Mouse (Mus musculus): Measurements from ENCODE around the gene Rrp1b. TPM values are rescaled to one million over a fixed set of nuclear protein-coding genes. Genes with fewer than 3 reads are reported as not detected.
"Not testable (repeated sequence)": the region's sequence is repeated elsewhere in the genome, so short reads cannot be mapped to it uniquely, and the experiment has no call there.

Rrp1b gene
- polyA plus RNA-seq, 2 experiments from 2014 or later, result 57.7 to 68.2 TPM

DNA sequence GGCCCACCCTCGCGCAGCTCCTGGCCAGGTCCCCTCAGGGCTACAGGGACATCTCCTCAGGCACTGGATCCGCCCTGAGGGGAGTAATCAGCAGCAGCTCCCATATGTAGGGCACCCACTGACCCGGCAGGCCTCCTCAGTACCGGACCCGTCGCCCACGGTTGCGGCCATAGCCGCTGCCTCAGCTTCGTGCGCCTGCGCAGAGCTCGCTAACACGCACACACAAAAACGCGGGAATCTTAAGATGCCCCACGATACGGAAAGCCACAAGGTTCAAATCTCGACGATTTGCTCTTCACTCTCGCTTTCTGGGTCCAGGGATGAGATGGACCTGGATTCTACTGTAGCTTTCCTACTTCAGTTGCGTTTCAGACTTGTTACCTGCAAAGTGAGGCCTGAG is 1.6 kb upstream of the Rrp1b start:
- no peak for ATAC-seq

DNA sequence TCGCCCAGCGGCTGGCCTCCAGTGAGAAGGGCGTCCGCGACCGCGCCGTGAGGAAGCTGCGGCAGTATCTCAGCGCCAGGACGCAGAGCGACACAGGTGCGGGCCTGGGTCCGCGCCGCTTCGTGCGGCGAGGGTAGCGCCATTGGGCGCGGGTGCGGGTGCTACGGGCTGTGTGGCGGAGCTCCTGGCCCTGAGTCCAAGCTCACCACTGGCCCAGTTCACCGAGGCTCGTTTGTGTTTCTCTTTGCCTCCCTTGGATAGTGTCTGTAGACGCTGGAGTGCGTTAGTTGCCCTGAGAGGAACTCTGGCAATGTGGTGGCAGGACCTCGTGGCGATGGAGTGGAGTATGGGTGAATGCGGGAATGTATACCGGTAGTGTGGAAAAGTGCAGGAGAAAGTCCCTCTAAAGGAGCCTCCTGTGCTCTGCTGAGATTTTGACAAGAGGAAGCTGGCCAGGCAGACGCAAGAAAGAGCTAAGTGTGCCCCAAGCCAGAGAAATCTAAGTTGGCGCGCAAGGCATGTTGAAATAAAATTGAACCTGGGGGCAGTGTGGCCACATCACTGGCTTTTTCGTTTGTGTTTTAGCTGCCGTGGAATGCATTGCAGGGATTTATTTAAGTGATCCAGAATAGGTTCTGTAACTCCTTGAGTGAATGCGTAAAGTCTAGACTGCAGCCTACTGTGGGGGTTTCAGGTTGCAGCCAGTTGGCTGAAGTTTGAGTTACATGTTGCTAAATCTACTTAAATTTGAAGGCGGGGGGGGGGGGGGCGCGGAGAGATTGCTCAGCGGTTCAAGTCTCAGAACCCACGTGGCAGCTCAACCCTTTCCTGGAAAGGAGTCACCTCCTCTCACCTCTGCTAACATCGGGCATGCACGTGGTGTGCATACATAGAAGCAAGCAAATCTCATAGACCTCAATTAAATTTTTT is 874 bp downstream of the Rrp1b start:
- peak; percentile 34 for ATAC-seq

DNA sequence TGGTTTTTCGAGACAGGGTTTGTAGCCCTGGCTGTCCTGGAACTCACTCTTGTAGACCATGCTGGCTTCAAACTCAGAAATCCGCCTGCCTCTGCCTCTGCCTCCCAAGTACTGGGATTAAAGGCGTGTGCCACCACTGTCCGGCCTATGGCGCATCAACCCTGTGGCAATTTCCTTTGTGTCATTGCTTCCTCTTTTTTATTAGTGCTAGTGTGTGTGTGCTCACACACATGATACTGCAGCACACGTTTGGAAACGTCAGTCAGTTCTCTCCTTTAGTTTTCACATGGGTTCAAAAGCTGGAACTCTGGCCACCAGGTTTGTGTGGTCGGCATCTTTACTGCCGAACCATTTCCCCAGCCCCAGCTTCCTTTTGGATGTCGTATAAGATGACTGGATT is 4.4 kb downstream of the Rrp1b start:
- no peak for ATAC-seq

DNA sequence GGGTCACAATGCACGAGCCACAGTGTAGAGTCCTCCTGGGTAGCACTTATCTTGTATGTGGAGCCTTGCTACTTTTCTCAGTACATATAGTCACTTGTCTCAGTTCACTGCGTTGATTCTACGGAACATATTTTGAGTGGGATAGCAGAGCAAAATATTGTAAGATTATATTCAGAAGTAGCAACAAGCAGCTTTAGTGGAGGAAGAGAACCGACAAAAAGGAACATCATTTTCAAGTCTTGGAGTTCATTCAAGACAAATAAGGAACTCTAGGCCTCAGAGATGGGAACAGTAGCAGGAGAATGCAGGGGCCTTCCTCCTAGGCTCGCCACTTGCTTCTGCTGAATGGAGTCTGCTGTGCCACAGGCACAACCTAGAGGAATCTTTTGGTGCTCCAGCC is 10.6 kb downstream of the Rrp1b start:
- ATAC-seq, result no peak

DNA sequence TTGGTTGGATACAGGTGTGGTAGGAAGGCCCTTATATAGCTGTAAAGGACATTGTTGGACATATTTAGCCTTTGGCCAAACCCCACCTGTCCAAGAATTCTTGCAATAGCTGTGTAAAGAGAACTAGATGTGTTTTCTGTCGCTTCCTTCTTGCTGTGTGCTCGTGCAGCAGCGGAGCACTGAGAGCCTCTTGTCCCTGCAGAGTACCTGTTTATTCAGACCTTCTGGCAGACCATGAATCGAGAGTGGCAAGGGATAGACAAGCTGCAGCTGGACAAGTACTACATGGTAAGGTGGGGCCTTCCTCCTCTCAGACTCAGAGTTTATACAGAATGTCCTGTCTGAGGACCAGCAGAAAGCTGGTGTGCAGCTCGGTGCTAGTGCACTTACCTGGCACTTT is 12.5 kb downstream of the Rrp1b start:
- no peak for ATAC-seq

DNA sequence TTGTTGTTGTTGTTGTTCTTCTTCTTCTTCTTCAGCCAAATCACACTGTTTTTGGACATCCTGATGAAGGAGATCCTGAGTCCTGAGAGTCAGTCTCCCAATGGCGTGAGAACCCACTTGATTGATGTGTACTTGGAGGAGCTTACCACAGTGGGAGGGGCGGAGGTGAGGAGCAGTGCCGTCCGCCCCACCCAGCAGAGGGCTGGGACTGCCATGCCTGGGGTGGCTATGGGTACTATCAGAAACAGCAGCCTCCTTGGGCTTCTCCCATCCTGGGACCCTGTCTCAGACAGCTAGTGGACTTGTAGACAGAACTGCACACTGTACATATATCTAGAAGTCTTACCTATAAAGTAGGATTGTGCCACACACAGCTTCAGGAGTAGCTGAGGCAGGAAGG is 14.0 kb downstream of the Rrp1b start:
- no peak for ATAC-seq

DNA sequence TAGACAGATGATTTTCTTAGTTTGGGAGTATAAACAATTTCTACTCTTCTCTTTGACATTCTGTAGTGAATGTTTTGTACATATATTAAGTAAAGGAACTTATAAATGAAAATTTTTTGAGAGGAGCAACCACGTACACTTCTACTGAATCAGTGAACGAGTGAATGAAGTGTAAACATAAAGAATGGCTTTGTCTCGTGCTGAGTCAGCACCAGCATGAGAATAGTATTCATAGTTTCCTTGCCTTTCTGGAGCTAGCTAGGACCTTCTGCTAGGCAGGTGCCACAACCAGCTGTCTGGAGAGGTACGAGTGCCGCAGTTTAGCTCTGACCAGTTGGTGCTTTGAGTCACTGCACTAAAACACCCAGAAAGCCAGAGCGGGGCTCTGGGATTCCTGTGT is 14.7 kb downstream of the Rrp1b start:
- ATAC-seq, result no peak

DNA sequence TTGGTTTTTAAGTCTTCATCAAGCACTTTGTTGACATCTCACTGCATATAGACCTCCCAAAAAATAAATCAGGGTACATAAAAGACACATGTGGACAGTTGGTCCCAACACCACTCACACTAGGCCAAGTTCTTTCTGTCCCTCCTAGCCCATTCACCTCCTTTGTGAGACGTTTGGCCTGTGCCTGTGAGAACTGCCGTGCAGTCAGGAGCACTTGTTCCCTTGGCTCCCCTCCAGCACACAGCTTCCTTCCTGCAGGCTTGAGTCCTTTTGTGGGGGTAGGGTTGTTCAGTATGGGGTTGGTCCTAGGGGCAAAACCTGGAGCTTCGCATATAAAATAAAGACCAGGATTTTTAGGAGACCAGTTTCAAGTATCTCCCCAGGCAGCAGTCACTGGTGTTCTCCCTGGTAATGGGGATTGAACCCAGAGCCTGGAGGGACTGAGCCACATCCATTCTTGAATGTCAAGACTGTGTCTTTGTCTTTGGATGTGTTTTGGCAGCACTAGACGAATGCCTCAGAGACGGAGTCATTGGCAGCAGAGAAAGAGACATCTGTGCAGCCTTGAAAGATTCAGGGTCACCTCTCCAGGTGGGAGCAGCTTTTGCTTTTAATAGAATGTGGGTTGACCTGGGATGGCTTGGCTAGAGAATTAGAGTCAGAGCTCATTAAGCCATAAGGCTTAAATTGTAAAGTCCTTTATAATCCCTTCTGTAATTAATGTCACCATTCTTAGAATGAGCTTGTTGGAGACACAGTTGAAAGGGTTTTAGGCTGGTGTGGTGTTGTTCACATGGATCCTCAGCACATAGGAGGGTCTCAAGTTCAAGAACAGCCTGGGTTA is 16.6 kb downstream of the Rrp1b start:
- no peak for ATAC-seq

DNA sequence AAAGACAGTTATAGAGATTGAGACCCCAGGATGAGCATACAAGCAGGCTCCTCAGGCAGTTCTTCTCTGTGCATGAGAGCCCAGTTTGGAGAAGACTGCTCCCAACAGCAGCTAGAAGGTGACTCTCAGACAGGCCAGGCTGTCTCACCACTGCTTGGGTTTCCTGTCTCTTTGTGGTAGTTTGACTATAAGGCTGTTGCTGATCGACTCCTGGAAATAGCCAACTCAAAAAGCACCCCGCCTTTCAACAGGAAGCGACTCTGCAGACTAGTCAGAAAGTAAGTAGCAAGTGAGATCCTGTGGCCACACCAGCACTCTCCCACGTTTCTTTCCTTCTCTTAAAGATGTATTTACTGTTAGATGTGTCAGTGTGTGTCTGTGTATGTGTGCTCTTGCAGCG is 17.8 kb downstream of the Rrp1b start:
- ATAC-seq, result peak; percentile 97

DNA sequence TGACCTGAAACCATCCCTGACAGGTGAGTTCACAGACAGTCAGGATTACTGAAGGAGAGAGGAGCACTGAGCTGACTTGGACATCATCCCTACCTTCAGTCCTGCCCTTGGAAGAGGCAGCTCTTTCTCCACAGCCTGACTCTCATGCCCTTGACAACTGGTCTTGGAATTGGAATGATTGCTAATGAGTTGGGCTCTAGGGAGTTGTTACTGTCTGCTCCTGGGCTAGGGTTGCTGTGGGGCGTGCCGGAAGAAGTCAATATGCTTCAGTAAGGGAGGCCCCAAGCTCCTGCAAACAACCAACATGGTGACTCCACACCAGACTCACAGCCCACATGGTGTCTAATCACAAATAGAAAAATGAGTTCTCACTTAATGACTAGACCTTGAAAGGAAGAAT is 21.9 kb downstream of the Rrp1b start:
- ATAC-seq, result no peak

DNA sequence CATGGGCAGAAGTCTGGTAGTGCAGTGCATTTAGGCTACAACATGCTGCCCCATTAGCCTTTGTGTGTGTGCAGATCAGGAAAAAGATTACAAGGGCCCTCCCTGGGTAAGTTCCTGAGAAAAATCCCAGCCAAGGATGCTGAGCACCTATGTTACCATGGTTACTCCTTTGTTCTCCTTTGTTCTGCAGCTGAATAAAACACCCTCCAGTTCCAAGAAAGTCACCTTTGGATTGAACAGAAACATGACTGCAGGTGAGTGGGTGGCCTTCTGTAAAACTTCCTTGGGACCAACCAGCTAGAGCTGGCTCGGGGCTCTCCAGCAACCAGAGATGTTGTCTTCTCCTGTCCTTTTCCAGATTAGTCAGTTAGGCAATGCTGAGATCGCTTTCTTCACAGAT is 23.2 kb downstream of the Rrp1b start:
- no peak for ATAC-seq

DNA sequence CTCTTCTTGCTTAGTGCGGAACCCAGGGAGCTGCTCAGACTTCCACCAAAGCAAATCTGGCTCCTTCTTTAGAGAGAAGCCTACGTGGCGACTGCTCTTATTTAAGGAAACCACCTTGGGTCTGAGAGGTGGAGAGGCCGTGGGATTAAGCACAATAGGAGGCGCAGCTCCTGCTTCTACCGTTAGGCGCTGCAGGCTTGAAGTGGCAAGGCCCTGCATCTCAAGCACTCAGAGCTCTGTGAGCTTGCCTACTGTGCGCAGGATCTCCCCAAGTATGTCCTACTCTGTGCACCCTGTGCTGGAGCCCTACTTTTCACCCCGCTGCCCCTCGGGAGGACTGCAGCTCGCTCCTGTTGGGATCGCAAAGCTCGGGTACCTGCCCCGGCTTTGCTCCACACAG is 25.3 kb downstream of the Rrp1b start:
- no peak for ATAC-seq

DNA sequence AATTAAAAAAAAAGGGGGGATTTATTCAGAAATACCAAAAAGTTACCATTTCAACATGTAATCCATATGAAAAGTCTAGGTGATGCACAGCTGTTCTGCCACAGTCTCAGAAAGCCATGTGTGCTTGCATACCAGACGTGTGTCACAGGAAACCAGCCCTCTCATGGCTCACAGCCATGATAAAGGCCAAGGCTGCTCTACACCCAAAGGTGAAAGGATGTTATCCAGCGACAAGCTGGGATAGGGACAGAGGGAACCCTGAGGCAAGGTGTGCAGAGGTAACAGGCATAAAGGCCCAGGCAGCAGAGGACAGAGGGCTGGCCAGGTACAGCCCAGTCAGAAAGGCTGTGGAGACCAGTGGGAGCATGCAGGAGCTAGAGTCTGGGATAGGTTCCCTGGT is 27.8 kb downstream of the Rrp1b start:
- no peak for ATAC-seq

DNA sequence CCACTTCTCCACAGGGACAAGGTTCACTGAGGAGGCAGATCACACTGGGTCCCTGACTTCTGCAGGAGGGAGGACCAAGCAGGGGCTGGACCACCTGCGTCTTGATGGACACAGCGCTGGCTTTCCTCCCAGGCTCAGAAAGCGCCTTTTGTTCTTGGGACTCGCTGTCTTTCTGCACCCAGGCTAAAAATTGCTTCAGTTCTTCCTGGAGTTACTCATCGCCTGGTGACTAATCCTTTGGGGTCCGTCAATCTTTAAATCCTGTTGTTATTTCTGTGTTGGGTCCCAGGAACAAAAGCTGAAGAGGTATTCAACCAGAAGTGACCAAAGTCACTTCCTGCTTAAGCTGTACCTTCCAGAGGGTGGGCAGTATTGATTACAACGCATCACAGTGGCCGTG is 28.9 kb downstream of the Rrp1b start:
- ATAC-seq, result not testable (repeated sequence)

DNA sequence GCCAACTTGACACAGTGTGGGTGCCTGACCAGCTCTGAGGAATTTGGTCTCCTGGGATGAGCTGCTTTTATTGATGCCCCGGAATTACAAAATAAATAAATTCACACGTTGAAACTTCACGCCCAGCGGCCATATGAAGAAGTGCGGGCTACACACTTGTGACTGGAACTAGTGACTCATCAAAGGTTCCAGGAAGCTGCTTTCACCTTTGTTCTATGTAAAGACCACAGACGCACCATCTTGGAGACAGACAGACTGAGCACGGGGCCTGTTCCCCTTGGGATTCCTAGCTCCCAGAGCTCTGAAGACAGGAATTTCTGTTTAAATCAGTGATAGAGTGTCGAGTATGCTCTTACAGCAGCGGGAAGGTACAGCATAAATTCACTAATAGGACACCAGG is 31.6 kb downstream of the Rrp1b start:
- peak; percentile 97 for ATAC-seq

DNA sequence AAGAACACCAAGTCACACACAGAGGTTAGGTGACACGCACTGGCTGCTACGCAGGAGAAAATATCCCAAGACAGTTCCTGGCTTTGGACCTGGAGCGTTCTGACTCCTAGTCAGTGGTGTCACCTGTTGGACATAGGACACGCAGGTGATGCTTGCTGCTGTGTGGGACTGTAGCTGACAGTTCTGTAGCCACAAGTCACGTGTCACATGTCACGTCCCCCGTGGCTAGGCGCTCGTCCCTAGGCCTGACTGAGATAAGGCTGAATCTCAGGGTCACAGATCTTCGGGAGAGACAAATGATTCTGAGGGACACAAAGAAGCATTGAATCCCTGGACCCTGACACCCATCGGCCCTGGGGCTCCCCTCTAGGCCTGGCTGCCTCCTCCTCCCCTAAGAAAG is 32.5 kb downstream of the Rrp1b start:
- no peak for ATAC-seq

DNA sequence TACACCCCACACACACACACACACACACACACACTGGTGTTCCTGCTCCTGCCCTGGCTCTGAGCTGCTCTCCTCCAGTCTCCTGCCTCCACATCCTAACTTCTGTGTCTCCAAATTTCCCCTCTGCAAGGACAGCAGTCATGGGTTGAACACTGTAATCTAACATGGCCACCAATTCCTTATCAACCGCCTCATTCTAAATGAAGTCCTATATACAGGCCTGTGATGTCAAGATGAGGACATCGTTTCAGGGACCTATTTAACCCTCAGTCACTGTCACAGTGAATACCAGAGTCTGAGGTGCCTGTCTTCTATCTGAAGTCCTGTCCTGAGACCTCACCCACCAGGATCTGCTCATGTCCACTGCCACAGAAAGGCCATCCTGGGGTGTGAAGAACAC is 32.9 kb downstream of the Rrp1b start:
- no peak for ATAC-seq

DNA sequence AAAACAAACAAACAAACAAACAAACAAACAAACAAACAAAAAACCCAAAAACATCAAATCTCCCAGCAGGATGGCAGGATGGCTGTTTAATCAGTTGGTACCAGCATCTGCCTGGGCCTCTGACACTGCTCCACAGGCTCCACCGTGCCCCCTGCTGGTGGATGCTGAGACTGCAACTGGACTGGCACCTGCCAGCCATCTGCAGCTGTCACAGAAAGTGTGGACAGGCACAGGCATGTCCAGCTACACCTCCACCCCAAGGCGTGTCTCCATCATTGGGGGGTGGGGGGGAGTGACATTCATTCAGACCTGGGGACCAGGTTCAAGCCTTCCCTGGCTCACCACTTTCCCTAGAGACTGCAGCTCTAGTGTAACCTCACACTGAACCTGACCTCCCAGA is 37.5 kb downstream of the Rrp1b start:
- peak; percentile 67 for ATAC-seq

DNA sequence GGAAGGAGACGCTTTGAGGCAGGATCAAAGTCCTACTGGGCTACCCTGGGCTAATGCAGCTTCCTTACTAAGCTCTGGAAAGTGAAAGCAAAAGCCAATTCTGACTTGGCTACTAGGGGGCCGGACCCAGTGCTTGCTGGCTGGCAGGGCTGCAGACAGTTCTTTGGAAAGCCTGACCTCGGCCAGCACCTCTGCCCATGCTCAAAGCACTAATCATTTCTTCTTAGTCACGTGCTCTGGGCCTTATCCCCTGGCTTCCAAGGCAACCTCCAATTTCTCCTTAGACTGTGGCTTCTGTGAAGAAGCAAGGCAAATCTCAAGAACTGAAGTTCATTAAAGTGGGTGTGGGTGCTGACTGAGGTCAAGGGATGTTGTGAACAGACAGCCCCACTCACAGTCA is 38.8 kb downstream of the Rrp1b start:
- no peak for ATAC-seq

DNA sequence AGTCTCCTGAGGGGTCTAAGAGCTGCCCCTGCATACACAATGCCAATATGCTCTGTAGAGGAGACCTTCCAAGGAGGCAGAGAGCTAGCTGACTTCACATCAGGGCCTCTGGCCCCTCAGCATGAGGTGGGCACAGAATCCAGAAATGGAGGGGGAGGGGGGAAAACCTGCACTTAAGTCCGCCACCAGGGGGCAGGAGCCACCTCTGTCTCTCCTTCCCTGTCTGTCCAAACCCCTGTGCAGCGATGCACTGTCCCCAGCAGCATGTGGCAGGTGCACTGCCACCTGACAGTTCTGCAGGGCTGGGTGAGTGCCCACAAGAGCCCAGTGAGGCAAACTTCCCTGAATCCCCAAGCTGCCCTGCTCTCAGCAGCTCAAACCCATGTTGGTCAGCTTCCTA is 39.3 kb downstream of the Rrp1b start:
- ATAC-seq, result peak; percentile 45

DNA sequence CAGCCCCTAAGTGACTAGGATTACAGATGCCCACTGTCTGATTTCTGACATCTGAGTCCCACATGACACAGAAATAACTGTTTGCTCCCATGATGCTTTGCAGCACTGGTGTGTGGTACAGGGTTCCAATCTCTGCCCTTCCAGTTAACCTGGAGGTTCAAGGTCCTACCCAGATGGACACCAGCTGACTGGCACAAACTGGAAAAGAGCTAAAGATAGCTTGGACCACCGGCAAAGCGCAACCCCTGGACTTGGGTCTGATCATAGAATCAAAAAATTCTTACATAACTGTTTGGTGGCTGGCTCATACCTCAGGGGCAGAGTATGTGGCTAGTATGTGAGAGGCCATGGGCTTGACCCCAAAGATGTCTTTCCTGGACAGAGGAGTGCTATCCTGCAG is 47.5 kb downstream of the Rrp1b start:
- ATAC-seq, result no peak

DNA sequence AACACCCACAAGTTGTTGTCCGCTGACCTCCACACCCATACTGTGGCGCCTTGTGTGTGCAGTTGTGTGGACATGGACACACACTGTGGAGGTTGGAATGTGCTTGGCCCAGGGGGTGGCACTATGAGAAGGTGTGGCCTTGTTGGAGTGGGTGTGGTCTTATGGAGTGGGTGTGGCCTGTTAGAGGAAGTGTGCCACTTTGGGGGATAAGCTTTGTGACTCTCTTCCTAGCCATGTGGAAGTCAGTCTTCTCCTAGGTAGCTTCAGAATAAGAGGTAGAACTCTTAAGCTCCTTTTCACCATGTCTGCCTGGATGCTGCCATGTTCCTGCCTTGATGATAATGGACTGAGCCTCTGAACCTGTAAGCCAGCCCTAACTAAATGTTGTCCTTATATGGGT is 51.2 kb downstream of the Rrp1b start:
- no peak for ATAC-seq

DNA sequence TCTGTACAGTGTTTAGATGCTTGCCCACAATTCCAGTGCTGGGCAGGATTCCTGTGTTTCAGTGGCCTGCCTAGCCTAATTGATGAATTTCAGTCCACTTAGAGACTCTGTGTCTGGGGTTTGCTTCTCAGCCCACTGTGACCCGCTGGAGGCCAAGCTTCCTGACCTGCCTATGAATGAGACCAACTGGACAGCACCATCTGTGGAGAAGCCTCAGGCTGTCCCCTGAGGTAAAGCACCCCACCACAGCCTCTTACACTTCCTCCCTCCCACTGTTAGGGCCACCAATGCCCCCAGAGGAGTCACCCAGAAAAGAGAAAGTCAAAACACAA is 55.1 kb downstream of the Rrp1b start:
- ATAC-seq, result no peak
